Mouse (Mus musculus) neural tube, embryonic 13.5 days (tissue): ENCODE data around the gene Ripor3. TPM values are rescaled to one million over a fixed set of nuclear protein-coding genes. Genes with fewer than 3 reads are reported as not detected.

Experiments used
- ATAC-seq: fragments of 200-750 bp; cut with Nextera tagmentation; 2 replicates; pipeline ENCODE4 v1.8.0; 2017; ENCODE audit warnings: low read depth, mild to moderate bottlenecking, moderate TSS enrichment, moderate library complexity
- H3K27ac ChIP-seq: fragments of 300-500 bp; sonication (generic); replicated peaks from 2 replicates; pipeline ENCODE4 v1.5.1; 2015; ENCODE audit warnings: moderate library complexity, mild to moderate bottlenecking, inconsistent platforms
- H3K27me3 ChIP-seq: fragments of 300-500 bp; sonication (generic); 2 replicates; pipeline ENCODE4 v1.6.1; 2015; ENCODE audit warnings: mild to moderate bottlenecking, inconsistent platforms
- H3K36me3 ChIP-seq: fragments of 300-500 bp; sonication (generic); 2 replicates; pipeline ENCODE4 v1.6.1; 2015; ENCODE audit warnings: mild to moderate bottlenecking, inconsistent platforms
- H3K4me1 ChIP-seq: fragments of 300-500 bp; sonication (generic); replicated peaks from 2 replicates; pipeline ENCODE4 v1.6.1; 2015; ENCODE audit warnings: inconsistent platforms
- H3K4me2 ChIP-seq: fragments of 300-500 bp; sonication (generic); 2 replicates; pipeline ENCODE4 v1.6.1; 2015; ENCODE audit warnings: inconsistent platforms, mild to moderate bottlenecking, moderate library complexity
- H3K4me3 ChIP-seq: fragments of 300-500 bp; sonication (generic); 2 replicates; pipeline ENCODE4 v1.5.1; 2015; ENCODE audit warnings: mild to moderate bottlenecking, inconsistent platforms
- H3K9ac ChIP-seq: fragments of 300-500 bp; sonication (generic); 2 replicates; pipeline ENCODE4 v1.6.1; 2015; ENCODE audit warnings: moderate library complexity, mild to moderate bottlenecking, inconsistent platforms
- H3K9me3 ChIP-seq: fragments of 300-500 bp; sonication (generic); 2 replicates; pipeline ENCODE4 v1.6.1; 2016; ENCODE audit warnings: inconsistent platforms
- WGBS: fragments of 180-500 bp; shearing (Covaris S2); methylation state at CpG from one replicate; pipeline ENCODE4 v1.1.7; 2015; 5-methylcytosine and 5-hydroxymethylcytosine counted together
- polyA plus RNA-seq: library from polyadenylated mRNA; unstranded; fragments of >200 nt; fragmentation: Nextera tagmentation; extraction: Ambion mirVana; gene quantifications from 2 replicates; pipeline ENCODE4 v1.2.1, GENCODE M21; 2015

Ripor3 gene
- polyA plus RNA-seq, 1 experiment from 2014 or later = 0.61 TPM

DNA sequence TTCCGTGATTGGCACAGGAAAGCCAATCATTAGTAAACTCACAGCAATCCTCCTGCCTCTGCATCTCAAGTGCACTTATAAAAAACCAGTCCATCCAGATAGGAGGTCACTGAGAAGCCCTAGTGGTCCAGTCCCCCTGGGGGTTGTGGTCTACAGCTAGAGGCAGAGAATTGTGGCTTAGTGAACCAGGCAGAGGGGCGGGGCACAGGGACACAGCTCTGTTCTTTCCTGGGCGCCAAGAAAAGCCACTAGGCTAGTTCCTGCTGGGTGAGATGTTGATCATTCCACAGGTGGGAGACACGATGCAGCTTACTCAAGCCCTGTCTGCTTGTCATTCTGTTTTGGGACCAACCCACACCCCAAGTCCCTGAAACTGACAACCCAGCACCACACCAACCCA is 8.2 kb downstream of the Ripor3 start:
- no peak for ATAC-seq
- no peak overlapping the region for H3K27ac ChIP-seq
- H3K36me3 ChIP-seq = no peaks in the 10 kb centered on the region
- no peak overlapping the region for H3K4me3 ChIP-seq
- H3K27me3 ChIP-seq = no peaks in the 10 kb centered on the region
- H3K9me3 ChIP-seq = 0 out of 2 replicates have a peak, but pooled peaks cover 4% of the 10 kb centered on the region
- H3K4me1 ChIP-seq = no peaks in the 10 kb centered on the region
- no peak overlapping the region for H3K4me2 ChIP-seq
- no peak overlapping the region for H3K9ac ChIP-seq
- 61% methylated on average over 4 of the region's 4 CpGs for WGBS

DNA sequence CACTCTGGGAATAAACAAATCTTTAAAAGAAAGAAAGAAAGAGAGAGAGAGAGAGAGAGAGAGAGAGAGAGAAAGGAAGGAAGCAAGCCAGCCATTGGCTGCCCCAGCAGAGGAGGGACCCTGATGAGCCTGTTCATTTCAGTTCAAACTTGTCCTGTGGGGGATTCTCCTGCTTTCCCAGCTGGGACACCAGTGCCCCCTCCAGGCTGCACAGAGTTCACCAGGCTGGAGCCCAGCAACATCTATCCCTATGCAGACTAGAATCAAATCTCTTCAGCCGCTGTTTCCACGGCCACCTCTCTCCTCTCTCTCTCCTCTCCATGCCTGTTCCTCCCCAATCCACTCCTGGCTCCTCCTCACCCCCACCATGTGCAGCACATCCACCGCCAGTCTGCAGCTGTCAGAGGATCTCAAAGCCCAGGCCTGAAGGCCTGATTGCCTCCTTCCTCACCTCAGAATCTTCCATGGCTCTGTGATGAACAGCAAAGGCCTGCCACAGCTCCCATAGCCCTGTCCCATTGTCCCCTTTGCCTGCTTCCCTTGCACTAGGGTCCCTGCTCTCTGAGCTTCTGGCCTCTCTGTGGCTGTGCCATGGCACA is 11.2 kb downstream of the Ripor3 start:
- Histone ChIP-seq H3K27me3 (no peaks in the 10 kb centered on the region), H3K4me1 (no peaks in the 10 kb centered on the region), H3K4me3 (no peak overlapping the region), H3K27ac (no peak overlapping the region), H3K9ac (no peak overlapping the region), H3K9me3 (0 out of 2 replicates have a peak, but pooled peaks cover 4% of the 10 kb centered on the region), H3K4me2 (no peak overlapping the region), H3K36me3 (no peaks in the 10 kb centered on the region)
- WGBS = 65% methylated on average over 3 of the region's 3 CpGs
- ATAC-seq = no peak

DNA sequence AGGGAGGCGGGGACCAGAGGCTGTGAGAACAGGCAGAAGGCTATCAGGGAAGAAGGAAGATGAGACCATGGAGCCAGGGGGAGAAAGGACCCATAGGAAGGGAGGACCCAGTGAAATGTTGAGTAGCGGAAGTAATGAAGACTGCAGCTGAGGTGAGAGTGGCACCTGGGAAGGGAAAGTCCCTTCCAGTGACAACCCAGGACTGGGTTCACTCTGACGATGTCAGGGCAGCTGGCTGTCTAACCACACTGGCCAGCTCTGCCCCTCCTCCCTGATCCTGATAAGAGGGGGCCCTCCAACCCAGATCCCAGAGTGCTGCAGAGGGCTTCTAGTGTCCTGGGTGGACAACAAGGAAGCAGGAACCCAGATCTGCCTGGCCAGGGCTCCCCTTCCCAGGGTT is 12.9 kb downstream of the Ripor3 start:
- 0 out of 2 replicates have a peak, but pooled peaks cover 4% of the 10 kb centered on the region for H3K9me3 ChIP-seq
- H3K9ac ChIP-seq = no peak overlapping the region
- no peaks in the 10 kb centered on the region for H3K36me3 ChIP-seq
- no peak overlapping the region for H3K4me3 ChIP-seq
- H3K4me2 ChIP-seq = no peak overlapping the region
- H3K4me1 ChIP-seq = no peaks in the 10 kb centered on the region
- WGBS = 86% methylated on average over 3 of the region's 3 CpGs
- no peak overlapping the region for H3K27ac ChIP-seq
- H3K27me3 ChIP-seq = no peaks in the 10 kb centered on the region
- no peak for ATAC-seq

DNA sequence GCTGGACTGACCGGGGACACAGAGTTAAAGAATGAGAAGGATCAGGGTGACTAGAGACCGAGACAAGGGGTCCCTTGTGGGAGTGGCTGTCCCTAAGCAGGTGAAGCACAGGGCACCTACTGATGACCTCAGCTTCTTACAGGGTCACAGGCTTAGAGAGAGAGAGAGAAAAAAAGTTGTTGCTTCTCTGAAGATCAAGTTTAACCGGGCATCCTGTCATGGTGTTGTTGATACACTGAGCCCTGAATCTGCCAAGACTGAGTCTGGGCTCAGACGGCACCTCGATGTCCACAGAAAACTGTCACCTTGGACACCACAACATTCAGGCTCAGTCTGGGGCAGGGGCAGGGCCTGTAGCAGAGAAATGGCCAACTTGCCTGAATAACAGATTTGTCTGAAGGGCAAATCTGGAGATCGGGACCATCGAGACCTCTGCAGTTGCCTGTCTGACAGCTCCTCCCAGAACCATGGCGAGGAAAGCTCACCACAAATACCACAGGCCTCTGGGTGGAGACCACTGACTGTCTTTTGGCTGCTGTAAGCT is 13.7 kb downstream of the Ripor3 start:
- no peak overlapping the region for H3K27ac ChIP-seq
- H3K4me2 ChIP-seq = no peak overlapping the region
- H3K36me3 ChIP-seq = no peaks in the 10 kb centered on the region
- no peak overlapping the region for H3K9ac ChIP-seq
- H3K4me1 ChIP-seq = no peaks in the 10 kb centered on the region
- no peak for ATAC-seq
- no peaks in the 10 kb centered on the region for H3K27me3 ChIP-seq
- H3K4me3 ChIP-seq = no peak overlapping the region
- H3K9me3 ChIP-seq = 0 out of 2 replicates have a peak, but pooled peaks cover 4% of the 10 kb centered on the region
- WGBS = 60% methylated on average over 8 of the region's 8 CpGs

DNA sequence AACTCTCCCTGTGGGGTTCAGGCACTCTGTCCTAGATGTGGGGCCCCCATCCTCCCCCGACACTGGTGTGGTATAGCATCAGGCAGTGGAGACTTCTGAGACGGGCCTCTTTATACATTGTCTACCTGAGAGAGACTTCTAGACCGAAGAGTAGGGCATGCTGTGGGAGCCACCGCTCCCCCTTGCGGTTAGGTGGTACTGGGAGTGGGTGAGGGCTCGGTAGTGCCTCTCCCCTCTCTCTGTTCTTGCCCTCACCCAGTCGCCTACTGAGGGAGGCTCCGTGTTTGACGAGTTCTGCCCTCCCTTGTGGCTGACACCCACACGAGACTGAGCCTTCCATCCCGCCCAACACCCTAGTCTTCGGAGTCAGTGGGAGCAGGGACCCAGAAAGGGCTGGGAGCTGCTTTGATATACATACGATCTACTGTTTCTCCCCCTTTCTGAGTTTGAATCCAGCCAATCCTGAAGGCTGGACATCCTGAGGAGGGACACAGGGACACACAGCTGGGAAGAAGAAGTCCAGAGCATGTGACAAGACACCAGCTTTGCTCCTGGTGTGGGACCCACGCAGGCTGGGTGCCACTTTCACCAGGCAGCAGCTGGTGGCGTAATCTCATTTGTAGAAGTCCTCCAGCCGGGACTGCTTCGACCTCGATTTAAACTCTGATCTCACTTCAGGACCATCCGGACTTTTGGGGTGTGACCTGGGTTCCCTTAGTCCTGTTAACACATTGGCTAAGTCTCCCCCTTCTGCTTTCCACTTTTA is 14.4 kb downstream of the Ripor3 start:
- Histone ChIP-seq H3K9me3 (0 out of 2 replicates have a peak, but pooled peaks cover 4% of the 10 kb centered on the region), H3K4me3 (no peak overlapping the region), H3K9ac (no peak overlapping the region), H3K27ac (no peak overlapping the region), H3K27me3 (no peaks in the 10 kb centered on the region), H3K36me3 (no peaks in the 10 kb centered on the region), H3K4me1 (no peaks in the 10 kb centered on the region), H3K4me2 (no peak overlapping the region)
- no peak for ATAC-seq
- WGBS = 69% methylated on average over 19 of the region's 19 CpGs

DNA sequence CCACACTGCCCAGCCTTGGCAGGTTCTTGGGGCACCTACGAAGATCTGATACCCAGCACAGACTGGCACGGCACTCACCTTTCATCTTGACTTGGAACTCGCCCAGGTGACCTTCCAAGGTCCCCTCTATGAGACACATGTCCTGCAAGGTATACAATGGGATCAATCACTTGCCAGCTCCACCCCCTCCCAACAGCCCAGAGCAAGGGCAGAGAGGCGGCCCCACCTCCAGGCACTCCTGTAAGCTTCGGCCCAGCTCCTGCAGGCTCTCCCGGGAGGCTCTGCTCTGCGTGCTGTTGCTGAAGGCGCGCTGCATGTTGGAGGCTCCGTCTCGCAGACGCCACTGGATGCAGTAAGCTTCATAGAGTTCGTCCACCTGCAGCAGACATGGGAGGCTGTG is 17.2 kb downstream of the Ripor3 start:
- Histone ChIP-seq H3K27me3 (no peaks in the 10 kb centered on the region), H3K4me1 (peaks cover 9% of the 10 kb centered on the region; the same call in 1 of the 2 replicates), H3K27ac (no peak overlapping the region), H3K9ac (no peak overlapping the region), H3K4me3 (no peak overlapping the region), H3K36me3 (no peaks in the 10 kb centered on the region), H3K9me3 (no peaks in the 10 kb centered on the region), H3K4me2 (no peak overlapping the region)
- ATAC-seq = no peak
- 71% methylated on average over 13 of the region's 13 CpGs for WGBS

DNA sequence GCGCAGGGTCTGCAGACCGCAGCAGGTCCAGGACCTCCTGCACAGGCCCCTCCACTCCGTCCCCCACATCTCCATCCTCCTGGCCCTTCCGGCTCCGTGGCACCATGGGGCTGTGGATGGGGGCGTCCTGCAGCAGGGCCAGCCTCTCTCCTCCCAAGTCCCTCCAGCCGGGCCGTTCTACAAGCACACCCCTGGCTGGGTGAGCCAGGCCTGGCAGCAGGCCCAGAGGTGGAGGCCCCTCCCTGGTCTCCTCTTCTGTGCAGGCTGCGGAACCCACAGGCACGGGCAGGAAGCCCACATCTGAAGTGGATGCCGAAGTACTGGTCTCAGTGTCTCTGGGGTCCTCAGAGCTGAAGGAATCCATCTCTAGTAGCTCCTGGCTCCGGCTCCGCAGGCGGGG is 21.1 kb downstream of the Ripor3 start:
- Histone ChIP-seq H3K36me3 (no peaks in the 10 kb centered on the region), H3K27me3 (peaks cover 4% of the 10 kb centered on the region; the same call in 1 of the 2 replicates), H3K9me3 (no peaks in the 10 kb centered on the region), H3K4me2 (no peak overlapping the region), H3K27ac (no peak overlapping the region), H3K4me3 (no peak overlapping the region), H3K9ac (no peak overlapping the region), H3K4me1 (peaks cover 9% of the 10 kb centered on the region; the same call in 1 of the 2 replicates)
- WGBS = 64% methylated on average over 14 of the region's 14 CpGs
- peak; percentile 25; the same call in 1 of the 2 replicates for ATAC-seq

DNA sequence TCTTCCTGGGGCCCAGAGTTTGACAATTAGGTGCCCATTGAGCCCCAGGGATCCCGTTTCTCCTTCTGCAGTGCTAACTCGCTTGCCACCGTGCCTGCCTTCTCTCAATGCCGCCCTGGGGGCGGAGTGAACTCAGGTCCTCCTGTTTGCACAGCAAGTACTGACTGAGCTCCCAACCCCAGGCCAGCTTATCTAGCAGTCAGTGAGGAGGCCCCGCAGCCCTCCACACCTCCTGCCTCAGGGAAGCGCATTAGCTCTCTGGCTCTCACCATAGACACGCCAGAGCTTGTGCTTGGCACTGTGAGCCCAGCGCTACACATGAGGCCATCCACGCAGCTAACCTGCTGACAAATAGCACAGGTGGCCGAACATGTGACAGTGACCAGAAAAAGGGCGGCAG is 22.8 kb downstream of the Ripor3 start:
- no peak for ATAC-seq
- Histone ChIP-seq H3K27ac (no peak overlapping the region), H3K9ac (no peak overlapping the region), H3K4me2 (no peak overlapping the region), H3K4me3 (no peak overlapping the region), H3K36me3 (no peaks in the 10 kb centered on the region), H3K27me3 (peaks cover 4% of the 10 kb centered on the region; the same call in 1 of the 2 replicates), H3K4me1 (peaks cover 9% of the 10 kb centered on the region; the same call in 1 of the 2 replicates), H3K9me3 (no peaks in the 10 kb centered on the region)
- WGBS = 70% methylated on average over 12 of the region's 12 CpGs

DNA sequence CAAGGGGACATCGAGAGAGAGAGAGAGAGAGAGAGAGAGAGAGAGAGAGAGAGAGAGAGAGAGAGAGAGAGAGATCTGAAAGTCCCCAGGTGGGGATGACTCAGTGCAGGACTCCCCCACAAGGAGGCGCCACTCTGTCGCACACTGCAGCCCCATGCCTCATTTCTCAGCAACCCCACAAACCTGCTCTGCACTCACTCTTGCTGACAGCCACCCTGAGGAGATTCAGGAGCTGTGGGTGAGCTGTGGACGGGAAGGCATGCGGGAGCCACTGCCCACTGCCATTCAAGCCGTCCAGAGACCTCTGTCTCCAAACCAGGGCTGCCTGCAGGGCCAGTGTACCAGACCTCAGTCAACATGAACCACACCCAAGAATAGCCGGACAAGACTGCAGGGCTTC is 23.7 kb downstream of the Ripor3 start:
- no peak overlapping the region for H3K4me2 ChIP-seq
- no peaks in the 10 kb centered on the region for H3K9me3 ChIP-seq
- H3K27me3 ChIP-seq = peaks cover 4% of the 10 kb centered on the region; the same call in 1 of the 2 replicates
- no peak overlapping the region for H3K27ac ChIP-seq
- H3K9ac ChIP-seq = no peak overlapping the region
- H3K4me1 ChIP-seq = peaks cover 9% of the 10 kb centered on the region; the same call in 1 of the 2 replicates
- no peak overlapping the region for H3K4me3 ChIP-seq
- no peaks in the 10 kb centered on the region for H3K36me3 ChIP-seq
- WGBS = 34% methylated on average over 7 of the region's 7 CpGs
- no peak for ATAC-seq

DNA sequence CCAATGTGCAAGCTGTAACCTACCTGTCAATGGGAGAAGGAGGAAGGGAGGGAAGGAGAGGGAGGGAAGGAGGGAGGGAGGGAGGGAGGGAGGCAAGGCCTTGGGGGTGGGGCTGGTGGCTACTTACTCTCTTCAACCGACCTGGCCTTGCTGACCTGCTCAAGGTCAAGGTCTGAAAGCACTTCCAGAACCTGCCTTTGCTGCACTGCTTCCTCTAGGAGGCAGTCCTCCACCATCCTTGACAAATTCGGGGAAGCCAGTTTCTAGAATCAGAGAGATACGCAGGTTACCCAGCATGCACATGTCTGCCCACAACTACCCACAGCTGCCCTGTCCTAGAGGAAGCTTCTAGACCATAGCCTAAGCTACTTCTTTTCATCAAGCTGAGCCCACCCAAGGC is 25.5 kb downstream of the Ripor3 start:
- H3K9ac ChIP-seq = no peak overlapping the region
- H3K4me1 ChIP-seq = peaks cover 9% of the 10 kb centered on the region; the same call in 1 of the 2 replicates
- no peak for ATAC-seq
- H3K27me3 ChIP-seq = peaks cover 4% of the 10 kb centered on the region; the same call in 1 of the 2 replicates
- peaks cover 3% of the 10 kb centered on the region for H3K36me3 ChIP-seq
- H3K4me2 ChIP-seq = no peak overlapping the region
- H3K4me3 ChIP-seq = no peak overlapping the region
- WGBS = 47% methylated on average over 3 of the region's 3 CpGs
- no peak overlapping the region for H3K27ac ChIP-seq
- H3K9me3 ChIP-seq = no peaks in the 10 kb centered on the region

DNA sequence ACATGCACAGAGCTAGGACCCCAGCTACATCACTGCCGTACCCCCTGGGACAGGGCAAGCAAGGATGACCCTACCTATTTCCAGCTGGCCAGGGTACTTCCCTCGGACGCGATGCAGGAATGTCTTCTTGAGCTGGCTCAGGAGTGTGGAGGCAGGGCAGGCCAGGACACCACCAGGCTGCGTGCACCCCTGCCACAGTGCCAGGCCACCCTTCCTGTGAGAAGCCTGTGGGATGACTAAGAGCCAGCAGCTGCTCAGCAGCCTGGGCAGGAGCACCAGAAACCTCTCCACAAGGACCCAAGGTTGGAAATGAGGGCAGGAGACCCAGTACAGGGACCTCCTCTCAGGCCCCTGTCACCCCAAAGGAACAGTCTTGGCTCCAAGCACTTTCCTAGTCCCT is 26.0 kb downstream of the Ripor3 start:
- no peak overlapping the region for H3K4me3 ChIP-seq
- H3K9ac ChIP-seq = no peak overlapping the region
- WGBS = 87% methylated on average over 5 of the region's 5 CpGs

DNA sequence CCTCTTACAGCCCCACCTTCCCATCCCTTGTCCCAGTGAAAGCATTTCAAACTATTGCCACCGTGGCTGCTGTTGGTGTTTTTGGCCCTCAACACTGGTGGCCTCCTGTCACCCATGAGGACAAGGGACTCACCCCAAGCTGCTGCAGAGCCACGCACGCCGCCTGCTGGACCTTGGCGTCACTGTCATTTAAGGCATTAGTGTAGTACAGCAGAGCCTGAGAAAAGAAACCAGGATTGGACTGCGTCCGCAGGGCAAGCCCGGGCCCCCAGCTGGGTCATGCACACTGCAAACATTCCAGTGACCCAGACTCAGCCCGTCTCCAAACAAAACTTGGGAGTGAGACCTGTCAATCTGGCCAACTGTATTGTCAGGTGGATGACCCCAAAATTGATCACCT is 27.8 kb downstream of the Ripor3 start:
- no peak overlapping the region for H3K27ac ChIP-seq
- no peaks in the 10 kb centered on the region; the same call in 1 of the 2 replicates for H3K4me1 ChIP-seq

More for the DNA sequence above, 26.0 kb downstream of the Ripor3 start:
- H3K4me1 ChIP-seq = peaks cover 5% of the 10 kb centered on the region; the same call in 1 of the 2 replicates
- peaks cover 4% of the 10 kb centered on the region; the same call in 1 of the 2 replicates for H3K27me3 ChIP-seq
- H3K27ac ChIP-seq = no peak overlapping the region
- H3K4me2 ChIP-seq = no peak overlapping the region
- peaks cover 9% of the 10 kb centered on the region for H3K36me3 ChIP-seq
- ATAC-seq = no peak
- H3K9me3 ChIP-seq = no peaks in the 10 kb centered on the region

More for the DNA sequence above, 27.8 kb downstream of the Ripor3 start:
- Histone ChIP-seq H3K27me3 (peaks cover 4% of the 10 kb centered on the region; the same call in 1 of the 2 replicates), H3K9ac (no peak overlapping the region), H3K4me3 (no peak overlapping the region), H3K4me2 (no peak overlapping the region), H3K36me3 (peaks cover 25% of the 10 kb centered on the region), H3K9me3 (no peaks in the 10 kb centered on the region)
- ATAC-seq = no peak
- 73% methylated on average over 9 of the region's 9 CpGs for WGBS
